Mouse (Mus musculus) testis, postnatal 14 days (tissue): ENCODE data around the gene Dscaml1.

Experiments used
- DNase-seq: peaks from one replicate; pipeline ENCODE4 v3.0.0; 2021; ENCODE audit warnings: low spot score

The Dscaml1 gene

GRCm38 (mm10) chr9:45779201-45779600, 352.8 kb downstream of the Dscaml1 start:
- no peak for DNase-seq

- no peak for DNase-seq
These were observed 357.0 kb downstream of the Dscaml1 start for GRCm38 (mm10) chr9:45783249-45784069.

DNA sequence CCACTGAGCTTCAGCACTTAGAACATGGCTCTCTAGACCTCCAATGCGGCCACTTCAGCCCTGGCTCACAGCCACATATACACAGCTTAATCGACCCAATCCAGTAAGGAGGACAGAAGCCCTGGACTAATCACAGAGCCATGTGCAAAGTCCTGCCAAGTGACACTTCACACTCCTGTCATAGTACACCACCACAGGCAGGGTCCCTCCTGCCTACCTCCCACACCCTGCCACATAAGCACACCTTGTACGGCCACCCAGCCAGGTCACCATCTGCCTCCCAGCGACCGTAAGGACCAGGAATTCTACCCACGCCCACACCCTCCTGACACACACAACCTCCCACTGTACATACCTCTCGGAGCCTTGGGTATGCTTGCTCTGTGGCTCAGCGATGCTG, 360.6 kb downstream of the Dscaml1 start:
- no peak for DNase-seq

DNA sequence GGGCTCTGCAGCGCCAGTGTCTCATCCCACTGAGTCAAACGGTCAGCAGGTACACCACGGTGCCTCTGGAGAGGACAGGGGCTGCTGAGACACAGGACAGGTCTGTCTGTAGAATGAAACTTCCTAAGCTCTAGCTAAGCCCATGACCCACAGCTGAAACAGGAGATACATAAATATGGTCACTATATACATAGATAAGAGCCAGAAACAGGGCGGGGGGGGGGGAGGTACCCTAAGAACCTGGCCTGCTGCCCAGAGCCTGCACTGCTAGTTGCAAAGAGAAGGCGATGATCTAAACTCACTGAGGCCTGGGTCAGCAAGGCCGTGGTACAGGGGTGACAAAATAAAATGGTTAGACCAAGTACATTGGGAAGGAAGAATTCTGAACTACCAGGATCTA, 361.1 kb downstream of the Dscaml1 start:
- no peak for DNase-seq

DNA sequence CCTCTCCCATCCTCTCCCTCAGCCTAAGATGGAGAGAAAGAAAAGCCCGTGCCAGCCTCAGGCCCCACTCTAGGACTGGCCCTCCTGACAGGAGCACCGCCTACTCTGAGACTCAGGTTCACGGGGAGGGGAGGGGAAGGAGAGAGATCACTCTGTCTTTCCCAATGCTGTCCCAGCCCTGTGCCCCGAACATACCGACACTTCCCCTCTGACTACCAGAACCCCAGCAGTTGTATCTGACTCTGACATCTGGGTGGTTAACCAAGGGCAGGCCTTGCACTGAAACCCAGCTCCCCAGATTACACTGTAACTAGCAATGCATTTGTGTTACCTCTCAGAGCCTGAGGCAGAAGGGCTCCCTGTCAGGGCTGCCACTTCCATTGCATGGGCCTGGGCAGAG, 362.0 kb downstream of the Dscaml1 start:
- no peak for DNase-seq

GRCm38 (mm10) chr9:45791456-45792142, 365.2 kb downstream of the Dscaml1 start:
- no peak for DNase-seq

GRCm38 (mm10) chr9:45792235-45792634, 365.8 kb downstream of the Dscaml1 start:
- no peak for DNase-seq

GRCm38 (mm10) chr9:45793697-45794096, 367.3 kb downstream of the Dscaml1 start:
- no peak for DNase-seq

- no peak for DNase-seq
These were observed 369.3 kb downstream of the Dscaml1 start for GRCm38 (mm10) chr9:45795722-45796121.

GRCm38 (mm10) chr9:45797271-45797670, 370.8 kb downstream of the Dscaml1 start:
- no peak for DNase-seq

- no peak for DNase-seq
These were observed 372.2 kb downstream of the Dscaml1 start for GRCm38 (mm10) chr9:45798467-45799164.

GRCm38 (mm10) chr9:45799402-45799801, 373.0 kb downstream of the Dscaml1 start:
- no peak for DNase-seq
